Mouse (Mus musculus) heart, embryonic 12.5 days (tissue): ENCODE measurements around the gene Dupd1. TPM values are rescaled to one million over a fixed set of nuclear protein-coding genes. Genes with fewer than 3 reads are reported as not detected.

Source experiments
- polyA plus RNA-seq: library from polyadenylated mRNA; unstranded; fragments of >200 nt; fragmentation: Nextera tagmentation; extraction: Ambion mirVana; gene quantifications from 2 replicates; pipeline ENCODE4 v1.2.1, GENCODE M21; 2016

Dupd1 gene
- polyA plus RNA-seq, 1 experiment from 2014 or later: 0.23 TPM

Other genes with a start within 250 kb of the Dupd1 start
- 12.2 and 15.9 TPM in 2 replicates for gene Kat6b, start 233.1 kb downstream of the Dupd1 start, polyA plus RNA-seq
- 11.6 and 11.7 TPM in 2 replicates for gene Samd8, start 36.0 kb upstream of the Dupd1 start, polyA plus RNA-seq
- gene Dusp13, start 36.6 kb upstream of the Dupd1 start, polyA plus RNA-seq: 0.23 TPM in 1 of 2 replicates, not detected in the other
- 444 and 446 TPM in 2 replicates for gene Vdac2, start 110.7 kb upstream of the Dupd1 start, polyA plus RNA-seq
- 40.8 and 43.5 TPM in 2 replicates for gene Comtd1, start 134.4 kb upstream of the Dupd1 start, polyA plus RNA-seq